Mouse (Mus musculus): ENCODE measurements around the gene Mapk9. TPM values are rescaled to one million over a fixed set of nuclear protein-coding genes. Genes with fewer than 3 reads are reported as not detected.

Gene Mapk9
- polyA plus RNA-seq, 1 experiment = 47.5 TPM

- no peak for TF ChIP-seq POLR2A (IDR thresholded peaks at IDR 0.05; ENCODE audit: insufficient read depth, low read length)
- TF ChIP-seq CTCF (IDR thresholded peaks at IDR 0.05; ENCODE audit: low read depth, low read length) = peak; percentile 48
- TF ChIP-seq EP300 (IDR thresholded peaks at IDR 0.05; ENCODE audit: insufficient read depth, low read depth, low read length) = no peak
- no peaks in the 10 kb centered on the region for H3K4me1 ChIP-seq (ENCODE audit: control insufficient read depth, insufficient read depth, low read length)
- peak within 1 kb of the TSS; percentile 61 for H3K4me3 ChIP-seq (ENCODE audit: low read depth, low read length)
- peak within 1 kb of the TSS; percentile 45 for H3K9ac ChIP-seq (ENCODE audit: low read depth, poor library complexity, severe bottlenecking)
- peaks cover 5% of the 10 kb centered on the region; the same call in 1 of the 2 replicates for H3K27me3 ChIP-seq (ENCODE audit: control insufficient read depth, insufficient read depth, low read length, poor library complexity, severe bottlenecking)
- H3K27ac ChIP-seq (ENCODE audit: insufficient read depth, low read length) = no peak within 1 kb of the TSS
- H3K36me3 ChIP-seq (ENCODE audit: control insufficient read depth, insufficient read depth, low read length, poor library complexity, severe bottlenecking) = no peaks in the 10 kb centered on the region
- H3K9me3 ChIP-seq (replicated peaks; ENCODE audit: control insufficient read depth, insufficient read depth, low read length, poor library complexity, severe bottlenecking) = no peaks in the 10 kb centered on the region
Measured at GRCm38 (mm10) chr11:49901659-49902458, 55.3 kb downstream of the Mapk9 start, which contains the start of gene Rasgef1c. TSS of gene Rasgef1c (plus strand) at chr11:49901835.

GRCm38 (mm10) chr11:49903333-49903732 is 56.8 kb downstream of the Mapk9 start:
- Histone ChIP-seq H3K9ac (ENCODE audit: low read depth, poor library complexity, severe bottlenecking) (no peak overlapping the region), H3K27me3 (ENCODE audit: control insufficient read depth, insufficient read depth, low read length, poor library complexity, severe bottlenecking) (peaks cover 5% of the 10 kb centered on the region; the same call in 1 of the 2 replicates), H3K4me3 (ENCODE audit: low read depth, low read length) (no peak overlapping the region), H3K36me3 (ENCODE audit: control insufficient read depth, insufficient read depth, low read length, poor library complexity, severe bottlenecking) (no peaks in the 10 kb centered on the region), H3K4me1 (ENCODE audit: control insufficient read depth, insufficient read depth, low read length) (no peaks in the 10 kb centered on the region), H3K27ac (ENCODE audit: insufficient read depth, low read length) (no peak overlapping the region), H3K9me3 (replicated peaks; ENCODE audit: control insufficient read depth, insufficient read depth, low read length, poor library complexity, severe bottlenecking) (no peaks in the 10 kb centered on the region)
- peak; percentile 68 for TF ChIP-seq CTCF (IDR thresholded peaks at IDR 0.05; ENCODE audit: low read depth, low read length)
- no peak for TF ChIP-seq POLR2A (IDR thresholded peaks at IDR 0.05; ENCODE audit: insufficient read depth, low read length)

- H3K4me3 ChIP-seq (ENCODE audit: low read depth, low read length) = no peak overlapping the region
- H3K9me3 ChIP-seq (replicated peaks; ENCODE audit: control insufficient read depth, insufficient read depth, low read length, poor library complexity, severe bottlenecking) = no peaks in the 10 kb centered on the region
- TF ChIP-seq CTCF (IDR thresholded peaks at IDR 0.05; ENCODE audit: low read depth, low read length) (no peak), EP300 (IDR thresholded peaks at IDR 0.05; ENCODE audit: insufficient read depth, low read depth, low read length) (no peak), POLR2A (IDR thresholded peaks at IDR 0.05; ENCODE audit: insufficient read depth, low read length) (no peak)
- H3K27ac ChIP-seq (ENCODE audit: insufficient read depth, low read length) = no peak overlapping the region
- H3K9ac ChIP-seq (ENCODE audit: low read depth, poor library complexity, severe bottlenecking) = no peak overlapping the region
- no peaks in the 10 kb centered on the region; the same call in 1 of the 2 replicates for H3K27me3 ChIP-seq (ENCODE audit: control insufficient read depth, insufficient read depth, low read length, poor library complexity, severe bottlenecking)
- H3K4me1 ChIP-seq (ENCODE audit: control insufficient read depth, insufficient read depth, low read length) = no peaks in the 10 kb centered on the region
- H3K36me3 ChIP-seq (ENCODE audit: control insufficient read depth, insufficient read depth, low read length, poor library complexity, severe bottlenecking) = no peaks in the 10 kb centered on the region
Measured at GRCm38 (mm10) chr11:49918521-49919180, 72.1 kb downstream of the Mapk9 start.

GRCm38 (mm10) chr11:49919304-49919703 is 72.8 kb downstream of the Mapk9 start:
- Histone ChIP-seq H3K9ac (ENCODE audit: low read depth, poor library complexity, severe bottlenecking) (no peak overlapping the region), H3K27ac (ENCODE audit: insufficient read depth, low read length) (no peak overlapping the region), H3K9me3 (replicated peaks; ENCODE audit: control insufficient read depth, insufficient read depth, low read length, poor library complexity, severe bottlenecking) (no peaks in the 10 kb centered on the region), H3K27me3 (ENCODE audit: control insufficient read depth, insufficient read depth, low read length, poor library complexity, severe bottlenecking) (no peaks in the 10 kb centered on the region; the same call in 1 of the 2 replicates), H3K36me3 (ENCODE audit: control insufficient read depth, insufficient read depth, low read length, poor library complexity, severe bottlenecking) (no peaks in the 10 kb centered on the region), H3K4me3 (ENCODE audit: low read depth, low read length) (no peak overlapping the region), H3K4me1 (ENCODE audit: control insufficient read depth, insufficient read depth, low read length) (no peaks in the 10 kb centered on the region)
- TF ChIP-seq EP300 (IDR thresholded peaks at IDR 0.05; ENCODE audit: insufficient read depth, low read depth, low read length) (no peak), CTCF (IDR thresholded peaks at IDR 0.05; ENCODE audit: low read depth, low read length) (no peak), POLR2A (IDR thresholded peaks at IDR 0.05; ENCODE audit: insufficient read depth, low read length) (no peak)

GRCm38 (mm10) chr11:49923539-49923938 is 77.0 kb downstream of the Mapk9 start:
- H3K9me3 ChIP-seq (replicated peaks; ENCODE audit: control insufficient read depth, insufficient read depth, low read length, poor library complexity, severe bottlenecking) = no peaks in the 10 kb centered on the region
- no peaks in the 10 kb centered on the region for H3K36me3 ChIP-seq (ENCODE audit: control insufficient read depth, insufficient read depth, low read length, poor library complexity, severe bottlenecking)

GRCm38 (mm10) chr11:49926183-49926582 is 79.6 kb downstream of the Mapk9 start:
- no peak overlapping the region for H3K4me3 ChIP-seq (ENCODE audit: low read depth, low read length)
- H3K36me3 ChIP-seq (ENCODE audit: control insufficient read depth, insufficient read depth, low read length, poor library complexity, severe bottlenecking) = no peaks in the 10 kb centered on the region
- H3K9ac ChIP-seq (ENCODE audit: low read depth, poor library complexity, severe bottlenecking) = no peak overlapping the region
- no peaks in the 10 kb centered on the region for H3K27me3 ChIP-seq (ENCODE audit: control insufficient read depth, insufficient read depth, low read length, poor library complexity, severe bottlenecking)
- no peak overlapping the region for H3K27ac ChIP-seq (ENCODE audit: insufficient read depth, low read length)
- no peaks in the 10 kb centered on the region for H3K4me1 ChIP-seq (ENCODE audit: control insufficient read depth, insufficient read depth, low read length)
- TF ChIP-seq CTCF (IDR thresholded peaks at IDR 0.05; ENCODE audit: low read depth, low read length) (no peak), EP300 (IDR thresholded peaks at IDR 0.05; ENCODE audit: insufficient read depth, low read depth, low read length) (no peak), POLR2A (IDR thresholded peaks at IDR 0.05; ENCODE audit: insufficient read depth, low read length) (no peak)
- no peaks in the 10 kb centered on the region for H3K9me3 ChIP-seq (replicated peaks; ENCODE audit: control insufficient read depth, insufficient read depth, low read length, poor library complexity, severe bottlenecking)

More at GRCm38 (mm10) chr11:49923539-49923938, 77.0 kb downstream of the Mapk9 start:
- no peaks in the 10 kb centered on the region for H3K4me1 ChIP-seq (ENCODE audit: control insufficient read depth, insufficient read depth, low read length)
- no peak overlapping the region for H3K27ac ChIP-seq (ENCODE audit: insufficient read depth, low read length)
- no peak for TF ChIP-seq EP300 (IDR thresholded peaks at IDR 0.05; ENCODE audit: insufficient read depth, low read depth, low read length)
- no peak for TF ChIP-seq POLR2A (IDR thresholded peaks at IDR 0.05; ENCODE audit: insufficient read depth, low read length)
- TF ChIP-seq CTCF (IDR thresholded peaks at IDR 0.05; ENCODE audit: low read depth, low read length) = no peak
- H3K9ac ChIP-seq (ENCODE audit: low read depth, poor library complexity, severe bottlenecking) = no peak overlapping the region
- no peak overlapping the region for H3K4me3 ChIP-seq (ENCODE audit: low read depth, low read length)
- no peaks in the 10 kb centered on the region; the same call in 1 of the 2 replicates for H3K27me3 ChIP-seq (ENCODE audit: control insufficient read depth, insufficient read depth, low read length, poor library complexity, severe bottlenecking)
